Mouse (Mus musculus) CH12.LX (cell line): ENCODE data around the gene Baz2b. TPM values are rescaled to one million over a fixed set of nuclear protein-coding genes. Genes with fewer than 3 reads are reported as not detected.

Experiments used
- DNase-seq: peaks from one replicate; pipeline ENCODE4 v3.0.0-alpha.2; 2013; ENCODE audit errors: extremely low read depth
- H3K27ac ChIP-seq: 2 replicates; pipeline ENCODE4 v1.5.1; 2012; ENCODE audit warnings: low read depth, mild to moderate bottlenecking, control low read depth, moderate library complexity; ENCODE audit not compliant: insufficient read depth
- H3K27me3 ChIP-seq: replicated peaks from 2 replicates; pipeline ENCODE3; 2012; ENCODE audit warnings: inconsistent platforms
- H3K36me3 ChIP-seq, 2 experiments: replicated peaks in 1 of 2; 2 replicates each; pipeline versions ENCODE3 to v1.6.1; 2012; ENCODE audit warnings: inconsistent platforms in 1 of 2, low read length in 1 of 2, mild to moderate bottlenecking in 1 of 2, mixed read lengths in 1 of 2, moderate library complexity in 1 of 2; ENCODE audit not compliant: control insufficient read depth in 1 of 2, insufficient read depth in 1 of 2
- H3K4me1 ChIP-seq, 2 experiments: 2 replicates each; pipeline ENCODE4 v1.6.1; 2012; ENCODE audit warnings: inconsistent platforms in 1 of 2, moderate library complexity in 1 of 2; ENCODE audit not compliant: insufficient read depth in 2 of 2, control insufficient read depth in 1 of 2
- H3K4me2 ChIP-seq: 2 replicates; pipeline ENCODE4 v1.6.1; 2012; ENCODE audit warnings: low read depth, mild to moderate bottlenecking, control low read depth; ENCODE audit not compliant: poor library complexity, insufficient read depth, severe bottlenecking
- H3K4me3 ChIP-seq, 3 experiments: fragments of 150-350 bp in 1 of 3; sonication (generic) in 1 of 3; replicated peaks in 1 of 3; 2 replicates each; pipeline versions ENCODE3 to v1.5.1; 2011 to 2012; ENCODE audit warnings: low read depth in 2 of 3, low read length in 2 of 3, mild to moderate bottlenecking in 2 of 3, moderate library complexity in 2 of 3, control low read depth in 1 of 3, improper control_type of control experiment in 1 of 3, inconsistent platforms in 1 of 3, mixed read lengths in 1 of 3; ENCODE audit not compliant: poor library complexity in 1 of 3
- H3K79me2 ChIP-seq: replicated peaks from 2 replicates; pipeline ENCODE4 v1.6.1; 2012; ENCODE audit warnings: mild to moderate bottlenecking, moderate library complexity; ENCODE audit not compliant: control insufficient read depth, poor library complexity, insufficient read depth, severe bottlenecking; ENCODE audit errors: extremely low read depth
- H3K9ac ChIP-seq: 2 replicates; pipeline ENCODE4 v1.6.1; 2012; ENCODE audit warnings: low read depth, mild to moderate bottlenecking, control low read depth, moderate library complexity; ENCODE audit not compliant: insufficient read depth
- H3K9me3 ChIP-seq: replicated peaks from 2 replicates; pipeline ENCODE3; 2012; ENCODE audit warnings: low read length, inconsistent platforms, mixed read lengths
- ELF1 ChIP-seq: IDR thresholded peaks from 2 replicates; pipeline ENCODE4 v1.6.1; 2014; ENCODE audit warnings: low read depth, mild to moderate bottlenecking, inconsistent platforms, low read length, improper control_type of control experiment
- EP300 ChIP-seq: IDR thresholded peaks from 2 replicates; pipeline ENCODE4 v1.6.1; 2011; ENCODE audit warnings: low read length, improper control_type of control experiment
- HCFC1 ChIP-seq: IDR thresholded peaks from 2 replicates; pipeline ENCODE4 v1.6.1; 2012; ENCODE audit warnings: low read depth, mild to moderate bottlenecking, inconsistent platforms, low read length, improper control_type of control experiment
- JUN ChIP-seq: IDR thresholded peaks from 2 replicates; pipeline ENCODE4 v1.6.1; 2011; ENCODE audit warnings: low read depth, mild to moderate bottlenecking, low read length, improper control_type of control experiment, moderate library complexity; ENCODE audit not compliant: insufficient read depth
- KAT2A ChIP-seq: IDR thresholded peaks from 2 replicates; pipeline ENCODE4 v1.6.1; 2012; ENCODE audit warnings: low read length, improper control_type of control experiment, inconsistent platforms; ENCODE audit not compliant: insufficient replicate concordance
- MAFK ChIP-seq: IDR thresholded peaks from 2 replicates; pipeline ENCODE4 v1.6.1; 2011; ENCODE audit warnings: low read length, improper control_type of control experiment; ENCODE audit not compliant: insufficient replicate concordance
- MAX ChIP-seq: IDR thresholded peaks from 2 replicates; pipeline ENCODE4 v1.6.1; 2011; ENCODE audit warnings: low read length, improper control_type of control experiment
- MEF2A ChIP-seq: IDR thresholded peaks from 2 replicates; pipeline ENCODE4 v1.6.1; 2014; ENCODE audit warnings: low read depth, mild to moderate bottlenecking, inconsistent platforms, low read length, improper control_type of control experiment, borderline replicate concordance
- MXI1 ChIP-seq: IDR thresholded peaks from 2 replicates; pipeline ENCODE4 v1.6.1; 2011; ENCODE audit warnings: mild to moderate bottlenecking, low read depth, low read length, improper control_type of control experiment
- MYC ChIP-seq: IDR thresholded peaks from 2 replicates; pipeline ENCODE4 v1.6.1; 2011; ENCODE audit warnings: low read depth, mild to moderate bottlenecking, improper control_type of control experiment, low read length
- NELFE ChIP-seq: IDR thresholded peaks from 2 replicates; pipeline ENCODE4 v1.6.1; 2011; ENCODE audit warnings: low read depth, low read length, improper control_type of control experiment
- NRF1 ChIP-seq: IDR thresholded peaks from 2 replicates; pipeline ENCODE4 v1.6.1; 2014; ENCODE audit warnings: low read depth, mild to moderate bottlenecking, inconsistent platforms, low read length, improper control_type of control experiment, moderate library complexity
- POLR2AphosphoS2 ChIP-seq: IDR thresholded peaks from 2 replicates; pipeline ENCODE4 v1.6.1; 2011; ENCODE audit warnings: low read depth, low read length, improper control_type of control experiment
- RAD21 ChIP-seq: IDR thresholded peaks from 2 replicates; pipeline ENCODE4 v1.6.1; 2011; ENCODE audit warnings: low read depth, mild to moderate bottlenecking, low read length, improper control_type of control experiment, moderate library complexity
- SIN3A ChIP-seq: IDR thresholded peaks from 2 replicates; pipeline ENCODE4 v1.6.1; 2012; ENCODE audit warnings: low read length, improper control_type of control experiment, inconsistent platforms
- SMC3 ChIP-seq: IDR thresholded peaks from 2 replicates; pipeline ENCODE4 v1.6.1; 2011; ENCODE audit warnings: low read depth, low read length, improper control_type of control experiment
- TBP ChIP-seq: conservative IDR thresholded peaks from 2 replicates; pipeline ENCODE4 v1.6.1; 2011; ENCODE audit warnings: low read depth, low read length, improper control_type of control experiment
- TCF12 ChIP-seq: IDR thresholded peaks from 2 replicates; pipeline ENCODE4 v1.6.1; 2014; ENCODE audit warnings: low read depth, mild to moderate bottlenecking, inconsistent platforms, low read length, improper control_type of control experiment
- UBTF ChIP-seq: IDR thresholded peaks from 2 replicates; pipeline ENCODE4 v1.6.1; 2012; ENCODE audit warnings: low read depth, mild to moderate bottlenecking, inconsistent platforms, low read length, improper control_type of control experiment, moderate library complexity
- USF1 ChIP-seq: IDR thresholded peaks from 2 replicates; pipeline ENCODE4 v1.6.1; 2014; ENCODE audit warnings: low read depth, mild to moderate bottlenecking, inconsistent platforms, low read length, improper control_type of control experiment
- USF2 ChIP-seq: conservative IDR thresholded peaks from 2 replicates; pipeline ENCODE4 v1.6.1; 2011; ENCODE audit warnings: low read depth, low read length, improper control_type of control experiment
- ZC3H11A ChIP-seq: IDR thresholded peaks from 2 replicates; pipeline ENCODE4 v1.6.1; 2012; ENCODE audit warnings: low read depth, mild to moderate bottlenecking, inconsistent platforms, low read length, improper control_type of control experiment
- ZKSCAN1 ChIP-seq: IDR thresholded peaks from 2 replicates; pipeline ENCODE4 v1.6.1; 2012; ENCODE audit warnings: low read depth, inconsistent platforms, low read length, improper control_type of control experiment, borderline replicate concordance
- ZMIZ1 ChIP-seq: IDR thresholded peaks from 2 replicates; pipeline ENCODE4 v1.6.1; 2012; ENCODE audit warnings: low read depth, mild to moderate bottlenecking, inconsistent platforms, low read length, improper control_type of control experiment
- ZNF384 ChIP-seq: IDR thresholded peaks from 2 replicates; pipeline ENCODE4 v1.6.1; 2012; ENCODE audit warnings: low read depth, low read length, improper control_type of control experiment, inconsistent platforms
- dilution Hi-C: fragments of 300-500 bp; cut with MboI; formaldehyde crosslinking; loops from 2 replicates; pipeline ENCODE4 v1.14.3; 2020; ENCODE audit warnings: low sequenced_read_pairs; ENCODE audit not compliant: extremely low pct_unique_long_range_greater_than_20kb, extremely low pct_ligation_motif_present
- in situ Hi-C: fragments of 300-500 bp; cut with MboI; formaldehyde crosslinking; loops from 3 replicates; pipeline ENCODE4 v1.14.3; 2019; ENCODE audit warnings: low sequenced_read_pairs, low pct_ligation_motif_present, low pct_unique_long_range_greater_than_20kb, mixed read lengths
- polyA plus RNA-seq: library from polyadenylated mRNA; unstranded; fragments of >175 nt; gene quantifications from 2 replicates; pipeline ENCODE4 v1.2.1, GENCODE M21; 2012; ENCODE audit warnings: low read depth; ENCODE audit not compliant: insufficient read length
- total RNA-seq, 2 experiments: library from RNA; depleted of rRNA; stranded (reverse); fragments of 300-350 nt in 1 of 2; fragments of >200 nt in 1 of 2; gene quantifications; 2 replicates each; pipeline ENCODE4 v1.2.3; 2012 to 2014

Gene Baz2b
- total and polyA plus RNA-seq, 3 experiments = 17.3 to 36.3 (median 31.9) TPM

DNA sequence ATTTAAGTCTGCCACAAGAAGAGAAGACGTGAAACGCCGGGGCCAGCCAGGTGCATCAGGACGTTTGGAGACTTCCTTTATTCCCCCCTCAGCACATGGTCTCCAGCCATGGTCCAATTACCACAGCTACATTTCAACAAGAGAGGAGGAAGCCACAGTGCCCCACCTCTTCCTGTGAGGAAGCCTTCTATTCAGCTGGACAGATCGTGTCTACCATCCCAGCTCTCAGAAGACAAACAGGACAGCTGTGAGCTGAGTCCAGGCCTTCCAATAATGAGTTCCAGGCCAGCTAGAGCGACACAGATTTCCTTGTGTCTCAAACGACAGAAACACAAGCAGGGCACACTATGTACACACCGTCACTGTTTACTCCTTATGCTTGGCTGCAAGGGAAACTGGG lies 137.8 kb downstream of the Baz2b start:
- H3K4me3 ChIP-seq = peak overlapping the region in 1 of 3 experiments; percentile 4
- no peak overlapping the region for H3K4me2 ChIP-seq

GRCm38 (mm10) chr2:60070938-60071337 lies 138.7 kb downstream of the Baz2b start:
- no peak overlapping the region for H3K9ac ChIP-seq
- H3K36me3 ChIP-seq = peaks cover 0 to 9% of the 10 kb centered on the region in 2 experiments
- no peaks in the 10 kb centered on the region for H3K27me3 ChIP-seq
- TF ChIP-seq UBTF (no peak), USF1 (no peak), TBP (no peak), JUN (no peak), MXI1 (no peak), MEF2A (no peak), SMC3 (no peak), KAT2A (no peak), ZMIZ1 (no peak), ZKSCAN1 (no peak)
- dilution Hi-C loops = no loop called here
- DNase-seq = no peak
- H3K4me1 ChIP-seq = peaks cover 4 to 20% of the 10 kb centered on the region in 2 experiments
- H3K4me2 ChIP-seq = no peak overlapping the region
- in situ Hi-C loops = no loop called here
- no peaks in the 10 kb centered on the region for H3K9me3 ChIP-seq
- no peak overlapping the region for H3K4me3 ChIP-seq
- H3K27ac ChIP-seq = no peak overlapping the region; the same call in 1 of the 2 replicates
- H3K79me2 ChIP-seq = no peaks in the 10 kb centered on the region

More for the DNA sequence above, 137.8 kb downstream of the Baz2b start:
- H3K27me3 ChIP-seq = no peaks in the 10 kb centered on the region
- TF ChIP-seq TCF12 (peak; percentile 13; the same call in 1 of the 2 replicates), MYC (peak; percentile 80; the same call in 1 of the 2 replicates), MAX (peak; percentile 71; the same call in 1 of the 2 replicates), HCFC1 (no peak), EP300 (peak; percentile 48; the same call in 1 of the 2 replicates)
- TF ChIP-seq, all 38 proteins: peak for 4
- Histone ChIP-seq H3K36me3 (peaks cover 0 to 8% of the 10 kb centered on the region in 2 experiments), H3K27ac (no peak overlapping the region), H3K9ac (no peak overlapping the region), H3K9me3 (no peaks in the 10 kb centered on the region), H3K4me1 (peaks cover 4 to 27% of the 10 kb centered on the region in 2 experiments), H3K79me2 (no peaks in the 10 kb centered on the region)
- dilution Hi-C loops = no loop called here
- DNase-seq = peak; percentile 63
- in situ Hi-C loops = no loop called here

GRCm38 (mm10) chr2:60068468-60068867 lies 141.2 kb downstream of the Baz2b start:
- dilution Hi-C loops = no loop called here
- H3K4me3 ChIP-seq = no peak overlapping the region
- peaks cover 0 to 23% of the 10 kb centered on the region in 2 experiments for H3K36me3 ChIP-seq
- H3K4me1 ChIP-seq = peaks cover 4 to 16% of the 10 kb centered on the region in 2 experiments
- H3K27me3 ChIP-seq = no peaks in the 10 kb centered on the region
- no peak overlapping the region for H3K27ac ChIP-seq
- no peak for TF ChIP-seq MEF2A
- TF ChIP-seq USF2 = no peak
- no peak for TF ChIP-seq ZKSCAN1
- no peak for TF ChIP-seq POLR2AphosphoS2
- no peak for TF ChIP-seq MXI1
- no peak for TF ChIP-seq SIN3A
- no peak for TF ChIP-seq NRF1
- no peak for TF ChIP-seq MAX
- TF ChIP-seq USF1 = no peak
- TF ChIP-seq RAD21 = no peak
- TF ChIP-seq MAFK = no peak
- no peak for TF ChIP-seq ZC3H11A
- no peak for TF ChIP-seq TCF12
- no peak for TF ChIP-seq MYC
- no peak for TF ChIP-seq ELF1
- TF ChIP-seq UBTF = no peak
- TF ChIP-seq JUN = no peak
- no peak for TF ChIP-seq NELFE
- TF ChIP-seq ZNF384 = no peak
- no peak for DNase-seq
- in situ Hi-C loops = no loop called here
- H3K4me2 ChIP-seq = no peak overlapping the region
- no peak overlapping the region for H3K9ac ChIP-seq
- H3K9me3 ChIP-seq = peaks cover 8% of the 10 kb centered on the region
- no peaks in the 10 kb centered on the region for H3K79me2 ChIP-seq
